Mouse (Mus musculus) stomach, embryonic 14.5 days (tissue): ENCODE data around the gene F11. TPM values are rescaled to one million over a fixed set of nuclear protein-coding genes. Genes with fewer than 3 reads are reported as not detected.

Source experiments
- ATAC-seq: fragments of 200-750 bp; cut with Nextera tagmentation; 2 replicates; pipeline ENCODE4 v1.8.0; 2017; ENCODE audit warnings: low read depth, moderate TSS enrichment; ENCODE audit not compliant: insufficient number of reproducible peaks, insufficient read depth, low FRiP score
- H3K27ac ChIP-seq: fragments of 300-500 bp; sonication (generic); 2 replicates; pipeline ENCODE4 v1.5.1; 2014; ENCODE audit warnings: mild to moderate bottlenecking, low read length, moderate library complexity, mixed read lengths
- H3K27me3 ChIP-seq: fragments of 300-500 bp; sonication (generic); 2 replicates; pipeline ENCODE4 v1.6.1; 2014; ENCODE audit warnings: low read length, control low read depth, mixed read lengths; ENCODE audit not compliant: control insufficient read depth, insufficient read depth
- H3K36me3 ChIP-seq: fragments of 300-500 bp; sonication (generic); 2 replicates; pipeline ENCODE4 v1.6.1; 2014; ENCODE audit warnings: mild to moderate bottlenecking, control low read depth, low read length, moderate library complexity, mixed read lengths; ENCODE audit not compliant: control insufficient read depth, insufficient read depth
- H3K4me1 ChIP-seq: fragments of 300-500 bp; sonication (generic); 2 replicates; pipeline ENCODE4 v1.6.1; 2014; ENCODE audit warnings: low read length, control low read depth, mixed read lengths; ENCODE audit not compliant: control insufficient read depth, insufficient read depth
- H3K4me2 ChIP-seq: fragments of 300-500 bp; sonication (generic); replicated peaks from 2 replicates; pipeline ENCODE4 v1.6.1; 2014; ENCODE audit warnings: low read depth, low read length, control low read depth
- H3K4me3 ChIP-seq: fragments of 300-500 bp; sonication (generic); 2 replicates; pipeline ENCODE4 v1.5.1; 2014; ENCODE audit warnings: low read depth, low read length, control low read depth
- H3K9ac ChIP-seq: fragments of 300-500 bp; sonication (generic); replicated peaks from 2 replicates; pipeline ENCODE4 v1.6.1; 2014; ENCODE audit warnings: low read depth, mild to moderate bottlenecking, control low read depth, low read length, moderate library complexity, mixed read lengths
- H3K9me3 ChIP-seq: fragments of 300-500 bp; sonication (generic); 2 replicates; pipeline ENCODE4 v1.6.1; 2016; ENCODE audit warnings: low read depth, low read length, control low read depth; ENCODE audit not compliant: control insufficient read depth
- WGBS: fragments of 180-500 bp; shearing (Covaris S2); extraction: QIAGEN DNeasy Blood & Tissue Kit; methylation state at CpG from one replicate; pipeline ENCODE4 v1.1.7; 2014; 5-methylcytosine and 5-hydroxymethylcytosine counted together
- polyA plus RNA-seq: library from polyadenylated mRNA; unstranded; fragments of >200 nt; fragmentation: Nextera tagmentation; extraction: Ambion mirVana; gene quantifications from 2 replicates; pipeline ENCODE4 v1.2.1, GENCODE M21; 2014

The F11 gene
- polyA plus RNA-seq, 1 experiment from 2014 or later = not detected

GRCm38 (mm10) chr8:45236164-45236912 is 25.5 kb downstream of the F11 start:
- H3K4me2 ChIP-seq = 0 out of 2 replicates have a peak overlapping the region, but pooled peaks have one; percentile 16
- H3K4me1 ChIP-seq = no peaks in the 10 kb centered on the region
- no peaks in the 10 kb centered on the region for H3K36me3 ChIP-seq
- no peaks in the 10 kb centered on the region for H3K9me3 ChIP-seq
- no peak overlapping the region for H3K27ac ChIP-seq
- 19% methylated on average over 14 of the region's 14 CpGs for WGBS
- ATAC-seq = peak; percentile 38; the same call in 1 of the 2 replicates
- no peaks in the 10 kb centered on the region for H3K27me3 ChIP-seq
- no peak overlapping the region for H3K4me3 ChIP-seq
- H3K9ac ChIP-seq = no peak overlapping the region

GRCm38 (mm10) chr8:45235228-45235627 is 26.6 kb downstream of the F11 start:
- H3K4me2 ChIP-seq = no peak overlapping the region
- H3K9me3 ChIP-seq = no peaks in the 10 kb centered on the region
- H3K27ac ChIP-seq = no peak overlapping the region
- H3K4me3 ChIP-seq = no peak overlapping the region
- no peak for ATAC-seq
- 89% methylated on average over 6 of the region's 6 CpGs for WGBS
- H3K27me3 ChIP-seq = no peaks in the 10 kb centered on the region
- H3K36me3 ChIP-seq = no peaks in the 10 kb centered on the region
- H3K4me1 ChIP-seq = no peaks in the 10 kb centered on the region
- H3K9ac ChIP-seq = no peak overlapping the region

GRCm38 (mm10) chr8:45233256-45233655 is 28.6 kb downstream of the F11 start:
- Histone ChIP-seq H3K9ac (no peak overlapping the region), H3K27ac (no peak overlapping the region), H3K4me2 (no peak overlapping the region), H3K4me3 (no peak overlapping the region), H3K9me3 (no peaks in the 10 kb centered on the region), H3K36me3 (no peaks in the 10 kb centered on the region), H3K27me3 (no peaks in the 10 kb centered on the region), H3K4me1 (no peaks in the 10 kb centered on the region)
- 57% methylated on average over 3 of the region's 3 CpGs for WGBS
- no peak for ATAC-seq

- H3K4me2 ChIP-seq = no peak overlapping the region
- no peak overlapping the region for H3K9ac ChIP-seq
- no peak for ATAC-seq
- no peaks in the 10 kb centered on the region for H3K9me3 ChIP-seq
- no peak overlapping the region for H3K4me3 ChIP-seq
- no peak overlapping the region for H3K27ac ChIP-seq
- no peaks in the 10 kb centered on the region for H3K4me1 ChIP-seq
- H3K36me3 ChIP-seq = no peaks in the 10 kb centered on the region
- H3K27me3 ChIP-seq = no peaks in the 10 kb centered on the region
- WGBS = 63% methylated on average over 6 of the region's 6 CpGs
These were observed 59.4 kb downstream of the F11 start for GRCm38 (mm10) chr8:45202476-45202875.

- Histone ChIP-seq H3K36me3 (no peaks in the 10 kb centered on the region), H3K9me3 (no peaks in the 10 kb centered on the region), H3K27ac (no peak overlapping the region), H3K4me2 (no peak overlapping the region), H3K27me3 (no peaks in the 10 kb centered on the region), H3K9ac (no peak overlapping the region), H3K4me1 (no peaks in the 10 kb centered on the region), H3K4me3 (no peak overlapping the region)
- ATAC-seq = peak; percentile 65; the same call in 1 of the 2 replicates
- WGBS = 37% methylated on average over 5 of the region's 5 CpGs
These were observed 60.2 kb downstream of the F11 start for GRCm38 (mm10) chr8:45201605-45202004.

- Histone ChIP-seq H3K9me3 (no peaks in the 10 kb centered on the region), H3K36me3 (no peaks in the 10 kb centered on the region), H3K4me1 (no peaks in the 10 kb centered on the region), H3K27me3 (no peaks in the 10 kb centered on the region), H3K4me2 (no peak overlapping the region), H3K27ac (no peak overlapping the region), H3K4me3 (no peak overlapping the region), H3K9ac (no peak overlapping the region)
- no peak for ATAC-seq
- 65% methylated on average over 5 of the region's 5 CpGs for WGBS
These were observed 64.5 kb downstream of the F11 start for GRCm38 (mm10) chr8:45197294-45197693.

- no peak overlapping the region for H3K27ac ChIP-seq
- ATAC-seq = no peak
These were observed 65.8 kb downstream of the F11 start for GRCm38 (mm10) chr8:45195954-45196526.

More at GRCm38 (mm10) chr8:45195954-45196526, 65.8 kb downstream of the F11 start:
- Histone ChIP-seq H3K9me3 (no peaks in the 10 kb centered on the region), H3K27me3 (no peaks in the 10 kb centered on the region), H3K4me2 (no peak overlapping the region), H3K9ac (no peak overlapping the region), H3K36me3 (no peaks in the 10 kb centered on the region), H3K4me1 (no peaks in the 10 kb centered on the region), H3K4me3 (no peak overlapping the region)
- WGBS = 76% methylated on average over 8 of the region's 8 CpGs
